8 mouse cellular contexts compared by ENCODE assay signal in the genomic region with DNA sequence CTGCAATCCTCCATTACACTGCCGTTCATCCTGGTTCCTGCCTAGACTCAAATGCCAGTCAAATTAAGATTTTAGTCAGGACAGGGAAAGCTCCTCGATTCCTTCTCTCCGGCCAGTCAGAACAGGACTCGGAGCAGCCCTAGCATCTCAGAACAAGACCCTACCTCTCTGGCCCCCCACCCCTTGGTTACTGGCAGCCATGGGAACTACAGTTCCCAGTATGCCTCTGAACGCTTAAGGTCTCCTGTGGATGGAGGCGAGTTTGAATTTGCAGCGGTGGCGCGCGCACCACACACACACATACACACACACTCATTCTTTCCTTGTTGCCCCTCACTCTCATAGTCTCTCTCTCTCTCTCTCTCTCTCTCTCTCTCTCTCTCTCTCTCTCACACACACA. TPM values are rescaled to one million over a fixed set of nuclear protein-coding genes. Genes with fewer than 3 reads are reported as not detected.
DNase-seq lines count a peak whose midpoint lies in the region; ATAC-seq and TF ChIP-seq lines count a peak whose summit lies in the region.

No protein-coding gene starts in this region.

- H3K36me3 ChIP-seq in embryonic facial prominence, embryonic 14.5 days (ENCODE audit: control insufficient read depth, insufficient read depth, low read length) = no peaks in the 10 kb centered on the region
- no peaks in the 10 kb centered on the region for H3K36me3 ChIP-seq in limb, embryonic 13.5 days
- no peaks in the 10 kb centered on the region for H3K36me3 ChIP-seq in small intestine, adult 2 months (ENCODE audit: control insufficient read depth, insufficient read depth, low read length)

- 18% methylated on average over 10 of the region's 10 CpGs for WGBS in embryonic facial prominence, embryonic 14.5 days
- WGBS in limb, embryonic 13.5 days = 9% methylated on average over 10 of the region's 10 CpGs
- WGBS in small intestine, adult 2 months = 18% methylated on average over 10 of the region's 10 CpGs

- intact Hi-C loops in gastrocnemius, adult 2 months (cut with DNase I) = loop anchor here (10.0 kb wide), 1 partner anchor 115 kb away; a partner anchor contains a TSS
- intact Hi-C loops in gastrocnemius, postnatal 36 days (cut with DNase I) = loop anchor here (10.0 kb wide), 1 partner anchor 115 kb away; a partner anchor contains a TSS

- peak overlapping the region; percentile 64 for H3K4me3 ChIP-seq in gastrocnemius, adult 2 months
- H3K4me3 ChIP-seq in embryonic facial prominence, embryonic 14.5 days (ENCODE audit: low read depth, low read length) = peak overlapping the region; percentile 34
- H3K4me3 ChIP-seq in limb, embryonic 13.5 days = peak overlapping the region; percentile 39
- peak overlapping the region; percentile 40 for H3K4me3 ChIP-seq in small intestine, adult 2 months (ENCODE audit: low read depth, low read length)

- no peaks in the 10 kb centered on the region for H3K4me1 ChIP-seq in embryonic facial prominence, embryonic 14.5 days (ENCODE audit: control insufficient read depth, insufficient read depth, low read length)
- H3K4me1 ChIP-seq in limb, embryonic 13.5 days = no peaks in the 10 kb centered on the region
- peaks cover 3% of the 10 kb centered on the region; the same call in 1 of the 2 replicates for H3K4me1 ChIP-seq in small intestine, adult 2 months (ENCODE audit: control insufficient read depth, insufficient read depth, insufficient read length, low read length)

- H3K9me3 ChIP-seq in embryonic facial prominence, embryonic 14.5 days (ENCODE audit: control insufficient read depth, low read length) = no peaks in the 10 kb centered on the region
- H3K9me3 ChIP-seq in limb, embryonic 13.5 days = no peaks in the 10 kb centered on the region

- peak overlapping the region; percentile 59 for H3K4me2 ChIP-seq in embryonic facial prominence, embryonic 14.5 days (ENCODE audit: low read depth, low read length)
- peak overlapping the region; percentile 62 for H3K4me2 ChIP-seq in limb, embryonic 13.5 days (replicated peaks)

- TF ChIP-seq CTCF in gastrocnemius, adult 2 months (IDR thresholded peaks at IDR 0.05) = no peak
- TF ChIP-seq CTCF in small intestine, adult 2 months (IDR thresholded peaks at IDR 0.05; ENCODE audit: extremely low read depth, insufficient read length, insufficient replicate concordance, low read depth, low read length) = no peak

- no peak for DNase-seq in gastrocnemius, adult 2 months
- no peak for DNase-seq in gastrocnemius, postnatal 36 days
- peak; percentile 25 for DNase-seq in 416B (ENCODE audit: low read depth)
- peak; percentile 22 for DNase-seq in embryonic facial prominence, embryonic 14.5 days (ENCODE audit: low spot score)
- no peak for DNase-seq in urinary bladder, postnatal 25 days (ENCODE audit: low spot score)

- no peak overlapping the region for H3K27ac ChIP-seq in gastrocnemius, adult 2 months
- no peak overlapping the region for H3K27ac ChIP-seq in embryonic facial prominence, embryonic 14.5 days (replicated peaks; ENCODE audit: low read depth, low read length)
- no peak overlapping the region for H3K27ac ChIP-seq in limb, embryonic 13.5 days
- H3K27ac ChIP-seq in small intestine, adult 2 months (ENCODE audit: insufficient read depth, low read depth, low read length) = no peak overlapping the region

- no peak for TF ChIP-seq POLR2A in small intestine, adult 2 months (IDR thresholded peaks at IDR 0.05; ENCODE audit: low read depth, low read length)

- peak overlapping the region; percentile 30; the same call in 1 of the 2 replicates for H3K9ac ChIP-seq in embryonic facial prominence, embryonic 14.5 days (ENCODE audit: low read depth, low read length)
- H3K9ac ChIP-seq in limb, embryonic 13.5 days = no peak overlapping the region

- peaks cover 19% of the 10 kb centered on the region for H3K27me3 ChIP-seq in embryonic facial prominence, embryonic 14.5 days (replicated peaks; ENCODE audit: control insufficient read depth, insufficient read depth, low read length)
- H3K27me3 ChIP-seq in limb, embryonic 13.5 days = peaks cover 34% of the 10 kb centered on the region; the same call in 1 of the 2 replicates
- H3K27me3 ChIP-seq in small intestine, adult 2 months (ENCODE audit: control insufficient read depth, insufficient read depth, low read length) = no peaks in the 10 kb centered on the region

- peak; percentile 71 for ATAC-seq in embryonic facial prominence, embryonic 14.5 days (ENCODE audit: low read depth)
- ATAC-seq in limb, embryonic 13.5 days (ENCODE audit: low FRiP score, low read depth) = peak; percentile 71
- ATAC-seq in granulocyte monocyte progenitor cell, adult 5-6 weeks (replicated peaks; ENCODE audit: poor library complexity, severe bottlenecking) = no peak

RNA-seq across cellular contexts. Expression of a gene that starts 9.8 kb away (rescaled TPM):
- total RNA-seq in gastrocnemius, adult 2 months (2021) = not detected
- total RNA-seq in gastrocnemius, postnatal 36 days (2021) = not detected
- 7.1 and 7.5 TPM in 2 replicates for polyA plus RNA-seq in embryonic facial prominence, embryonic 14.5 days (2014; fragmentation: Nextera tagmentation; extraction: Ambion mirVana)
- 2.7 and 3.3 TPM in 2 replicates for polyA plus RNA-seq in limb, embryonic 13.5 days (2015; fragmentation: Nextera tagmentation; extraction: Ambion mirVana)
- polyA plus RNA-seq in small intestine, adult 2 months (2012; rRNA removed) = 21.2 and 61.2 TPM in 2 replicates
- total RNA-seq in granulocyte monocyte progenitor cell, adult 5-6 weeks (2014; fragmentation: Nextera tagmentation) = not detected in 2 replicates
- total RNA-seq in granulocyte monocyte progenitor cell, adult 5-6 weeks (2017) = not detected in 2 replicates

RNA-seq across cellular contexts. Expression of a gene that starts 28.1 kb away (rescaled TPM):
- 1 to 10 TPM; 1.7 to 2.0 TPM for total RNA-seq in gastrocnemius, adult 2 months (2021)
- total RNA-seq in gastrocnemius, postnatal 36 days (2021) = 1 to 10 TPM; 1.2 to 1.8 TPM
- polyA plus RNA-seq in embryonic facial prominence, embryonic 14.5 days (2014; fragmentation: Nextera tagmentation; extraction: Ambion mirVana) = 4.5 and 6.2 TPM in 2 replicates
- polyA plus RNA-seq in limb, embryonic 13.5 days (2015; fragmentation: Nextera tagmentation; extraction: Ambion mirVana) = 4.9 and 5.4 TPM in 2 replicates
- polyA plus RNA-seq in small intestine, adult 2 months (2012; rRNA removed) = 10.7 and 28.8 TPM in 2 replicates
- total RNA-seq in granulocyte monocyte progenitor cell, adult 5-6 weeks (2014; fragmentation: Nextera tagmentation) = 3.3 and 6.3 TPM in 2 replicates
- total RNA-seq in granulocyte monocyte progenitor cell, adult 5-6 weeks (2017) = 2.7 and 4.1 TPM in 2 replicates

Comparison
In these comparisons a context has a peak if more than half of its experiments do, and no peak if none do; other contexts are left out.
1. DNase-seq: peak in 416B (single experiment) and embryonic facial prominence, embryonic 14.5 days (single experiment); none in gastrocnemius, adult 2 months (single experiment), gastrocnemius, postnatal 36 days (0 of 2) and urinary bladder, postnatal 25 days (single experiment).
2. Peak in every context shown above with its lines, with median percentiles within 50 percentile points of each other: H3K4me3 ChIP-seq.